Mouse (Mus musculus): ENCODE measurements around the gene Akr1b10.

GRCm38 (mm10) chr6:34344935-34345334 lies 39.1 kb upstream of the Akr1b10 start:
- TF ChIP-seq POLR2A (IDR thresholded peaks at IDR 0.05; ENCODE audit: insufficient read depth, low read depth, low read length) (no peak), CTCF (IDR thresholded peaks at IDR 0.05; ENCODE audit: insufficient read depth, low read depth, low read length) (no peak)
